Mouse (Mus musculus) liver, embryonic 14.5 days (tissue): Measurements from ENCODE around the gene Elovl6. TPM values are rescaled to one million over a fixed set of nuclear protein-coding genes. Genes with fewer than 3 reads are reported as not detected.

Experiments used
- ATAC-seq: fragments of 200-750 bp; cut with Nextera tagmentation; 2 replicates; pipeline ENCODE4 v1.8.0; 2017; ENCODE audit warnings: moderate number of reproducible peaks, mild to moderate bottlenecking, moderate library complexity; ENCODE audit not compliant: insufficient read depth
- DNase-seq, 3 experiments: peaks; one replicate each; pipeline ENCODE4 v3.0.0-alpha.2; 2012 to 2013; ENCODE audit warnings: low read depth in 3 of 3, low spot score in 3 of 3
- H3K27ac ChIP-seq: fragments of 300-500 bp; sonication (generic); 2 replicates; pipeline ENCODE4 v1.5.1; 2014; ENCODE audit warnings: moderate library complexity, mild to moderate bottlenecking, control low read depth, inconsistent platforms
- H3K27me3 ChIP-seq: fragments of 300-500 bp; sonication (generic); 2 replicates; pipeline ENCODE4 v1.6.1; 2014; ENCODE audit warnings: mild to moderate bottlenecking, low read length, moderate library complexity; ENCODE audit not compliant: control insufficient read depth, insufficient read depth
- H3K36me3 ChIP-seq: fragments of 300-500 bp; sonication (generic); replicated peaks from 2 replicates; pipeline ENCODE4 v1.6.1; 2014; ENCODE audit warnings: low read depth; ENCODE audit not compliant: control insufficient read depth, insufficient read depth
- H3K4me1 ChIP-seq, 2 experiments: fragments of 200-500 bp in 1 of 2; fragments of 300-500 bp in 1 of 2; sonication (generic) in 1 of 2; replicated peaks; 2 replicates each; pipeline ENCODE4 v1.6.1; 2012 to 2014; ENCODE audit warnings: antibody characterized with exemption in 1 of 2, inconsistent platforms in 1 of 2, low read length in 1 of 2; ENCODE audit not compliant: control insufficient read depth in 2 of 2, insufficient read depth in 2 of 2
- H3K4me2 ChIP-seq: fragments of 300-500 bp; sonication (generic); 2 replicates; pipeline ENCODE4 v1.6.1; 2014; ENCODE audit warnings: low read depth, mild to moderate bottlenecking, control low read depth, moderate library complexity
- H3K4me3 ChIP-seq, 2 experiments: fragments of 200-500 bp in 1 of 2; fragments of 300-500 bp in 1 of 2; sonication (generic) in 1 of 2; 2 replicates each; pipeline ENCODE4 v1.5.1; 2012 to 2014; ENCODE audit warnings: low read depth in 2 of 2, low read length in 2 of 2, mild to moderate bottlenecking in 2 of 2, control low read depth in 1 of 2, inconsistent platforms in 1 of 2, moderate library complexity in 1 of 2; ENCODE audit not compliant: insufficient read depth in 1 of 2
- H3K9ac ChIP-seq: fragments of 300-500 bp; sonication (generic); replicated peaks from 2 replicates; pipeline ENCODE4 v1.6.1; 2014; ENCODE audit warnings: mild to moderate bottlenecking, control low read depth, moderate library complexity
- H3K9me3 ChIP-seq: fragments of 300-500 bp; sonication (generic); 2 replicates; pipeline ENCODE4 v1.6.1; 2016; ENCODE audit warnings: low read length, mixed read lengths; ENCODE audit not compliant: control insufficient read depth
- CTCF ChIP-seq: IDR thresholded peaks from 2 replicates; pipeline ENCODE4 v1.5.1; 2016; ENCODE audit warnings: antibody characterized with exemption, low read depth, control low read depth
- EP300 ChIP-seq: IDR thresholded peaks from 2 replicates; pipeline ENCODE4 v1.6.1; 2016; ENCODE audit warnings: antibody characterized with exemption, low read depth
- WGBS: fragments of 180-500 bp; shearing (Covaris S2); extraction: QIAGEN DNeasy Blood & Tissue Kit; methylation state at CpG from one replicate; pipeline ENCODE4 v1.1.7; 2014; ENCODE audit not compliant: insufficient replicate concordance; 5-methylcytosine and 5-hydroxymethylcytosine counted together
- polyA plus RNA-seq, 2 experiments: library from polyadenylated mRNA; depleted of rRNA in 1 of 2; stranded (reverse) in 1 of 2; unstranded in 1 of 2; fragments of >200 nt; fragmentation: Nextera tagmentation in 1 of 2; extraction: Ambion mirVana in 1 of 2; gene quantifications; 2 replicates each; pipeline versions ENCODE4 v1.2.1 to v1.2.3; 2012 to 2014

Gene Elovl6
- polyA plus RNA-seq (2012; rRNA removed), result 6.6 and 7.2 TPM in 2 replicates
- 7.2 and 7.8 TPM in 2 replicates for polyA plus RNA-seq (2014; fragmentation: Nextera tagmentation; extraction: Ambion mirVana)

DNA sequence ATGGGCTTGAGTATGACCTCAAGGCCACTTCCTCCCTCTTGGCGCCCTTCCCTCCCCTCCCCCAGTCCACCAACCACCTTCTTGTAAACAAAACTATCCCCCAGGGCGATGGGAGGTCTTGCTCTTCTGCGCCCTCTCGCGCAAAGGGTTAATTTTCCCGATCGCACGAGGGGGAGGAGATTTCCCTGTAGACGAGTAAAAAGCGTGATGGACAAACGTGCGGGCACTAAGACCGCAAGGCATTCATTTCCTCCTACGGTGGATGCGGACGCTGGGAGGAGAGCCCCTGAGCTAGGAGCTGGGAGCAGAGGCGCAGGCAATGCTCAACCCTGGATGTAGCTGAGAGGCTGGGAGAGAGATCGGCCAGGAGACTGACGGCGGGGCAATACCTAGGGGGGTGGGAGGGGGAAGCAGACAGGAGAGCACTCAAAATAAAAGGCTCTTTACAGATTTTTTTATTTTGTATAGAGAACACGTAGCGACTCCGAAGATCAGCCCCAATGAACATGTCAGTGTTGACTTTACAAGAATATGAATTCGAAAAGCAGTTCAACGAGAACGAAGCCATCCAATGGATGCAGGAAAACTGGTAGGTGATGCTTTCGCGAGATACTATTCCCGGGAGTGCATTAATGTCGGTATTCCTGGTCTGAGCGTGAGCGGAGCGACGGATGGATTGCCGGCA lies at the start of gene Elovl6:
Gene Elovl6, plus strand, starts transcription at position 176 of the 685 bp plus-strand sequence.
- no peaks in the 10 kb centered on the region for H3K36me3 ChIP-seq
- no peak within 1 kb of the TSS for H3K27ac ChIP-seq
- WGBS, result under 1% methylated on average over 35 of the region's 35 CpGs
- H3K4me1 ChIP-seq, result peaks cover 4 to 19% of the 10 kb centered on the region in 2 experiments
- peak within 1 kb of the TSS; percentile 80 to 88 for H3K4me3 ChIP-seq
- no peak for TF ChIP-seq EP300
- no peak for TF ChIP-seq CTCF
- H3K9me3 ChIP-seq, result no peaks in the 10 kb centered on the region
- DNase-seq (peak in 1 of 3 experiments; percentile 46), ATAC-seq (peak; percentile 9; the same call in 1 of the 2 replicates)
- peak within 1 kb of the TSS; percentile 95 for H3K9ac ChIP-seq
- no peaks in the 10 kb centered on the region for H3K27me3 ChIP-seq
- H3K4me2 ChIP-seq, result peak within 1 kb of the TSS; percentile 76

DNA sequence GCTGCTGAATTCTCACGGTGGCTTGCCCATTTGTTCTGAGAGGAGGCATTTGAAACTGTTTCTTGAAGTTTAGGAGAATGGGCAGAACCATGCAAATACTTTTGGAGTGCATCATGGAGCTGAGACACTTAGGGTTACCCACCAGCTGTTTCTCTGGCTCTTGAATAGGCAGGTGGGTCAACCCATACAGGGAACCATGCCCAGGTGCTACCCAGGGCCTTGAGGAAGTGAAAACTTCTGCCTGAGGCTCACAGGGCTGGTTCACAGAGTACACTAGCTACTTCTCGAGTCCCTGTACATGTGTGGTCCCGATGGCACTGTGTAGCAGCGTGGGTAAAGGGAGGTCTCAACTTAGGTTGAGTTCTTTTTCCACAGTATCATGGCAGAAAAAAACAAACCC lies 43.4 kb upstream of the Elovl6 start:
- Histone ChIP-seq H3K27ac (no peak overlapping the region), H3K4me2 (no peak overlapping the region), H3K36me3 (no peaks in the 10 kb centered on the region), H3K9me3 (no peaks in the 10 kb centered on the region), H3K4me3 (no peak overlapping the region), H3K27me3 (no peaks in the 10 kb centered on the region), H3K9ac (no peak overlapping the region), H3K4me1 (no peaks in the 10 kb centered on the region)
- TF ChIP-seq EP300 (no peak), CTCF (no peak)
- ATAC-seq (no peak), DNase-seq (no peak)
- WGBS, result 69% methylated on average over 4 of the region's 4 CpGs

DNA sequence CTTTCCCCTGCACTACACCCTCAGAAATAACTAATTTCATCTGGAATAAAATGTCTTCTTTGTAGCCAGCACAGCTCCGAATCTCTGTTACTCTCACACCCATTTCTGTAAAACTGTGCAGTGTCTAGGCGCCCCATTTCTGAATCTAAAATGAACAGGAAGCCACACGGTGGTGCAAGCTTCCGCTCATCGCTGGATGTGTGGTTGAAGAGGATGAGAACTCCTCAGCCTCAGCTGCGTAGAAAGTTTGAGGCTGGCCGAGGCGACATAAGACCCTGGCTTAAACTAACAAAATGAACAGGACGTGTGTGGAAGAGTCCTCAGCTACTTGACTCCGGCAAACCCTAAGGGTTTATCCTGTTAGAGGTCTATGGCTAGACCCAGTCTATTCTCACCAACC lies 38.0 kb upstream of the Elovl6 start:
- Histone ChIP-seq H3K27me3 (no peaks in the 10 kb centered on the region), H3K36me3 (no peaks in the 10 kb centered on the region), H3K27ac (no peak overlapping the region), H3K4me2 (no peak overlapping the region), H3K9me3 (no peaks in the 10 kb centered on the region), H3K4me3 (no peak overlapping the region), H3K9ac (no peak overlapping the region), H3K4me1 (no peaks in the 10 kb centered on the region)
- TF ChIP-seq CTCF (no peak), EP300 (no peak)
- DNase-seq (no peak), ATAC-seq (no peak)
- 39% methylated on average over 10 of the region's 10 CpGs for WGBS

DNA sequence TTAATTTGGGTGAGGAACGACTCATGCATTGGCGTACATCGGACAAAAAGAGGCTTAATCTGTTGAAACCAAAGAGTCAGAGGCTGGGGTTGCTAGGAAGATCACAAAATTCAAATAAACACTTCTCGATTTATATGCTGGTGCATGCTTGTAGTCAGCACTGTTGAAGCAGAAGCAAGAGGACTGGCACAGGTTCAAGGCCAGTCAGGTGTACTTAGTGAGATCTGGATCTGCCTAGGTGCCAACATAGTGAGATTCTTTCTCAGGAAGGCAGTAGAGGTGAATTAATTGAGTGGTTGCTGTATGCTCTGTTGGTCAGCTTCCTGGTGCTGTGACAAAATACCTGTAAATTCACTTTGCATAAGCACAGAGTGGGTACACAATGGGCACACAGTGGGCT lies 37.4 kb upstream of the Elovl6 start:
- DNase-seq, result no peak
- no peak overlapping the region for H3K9ac ChIP-seq
- H3K36me3 ChIP-seq, result no peaks in the 10 kb centered on the region
- H3K4me1 ChIP-seq, result no peaks in the 10 kb centered on the region
- no peaks in the 10 kb centered on the region for H3K9me3 ChIP-seq
- WGBS, result 70% methylated on average over 4 of the region's 4 CpGs
- no peak for ATAC-seq
- no peak overlapping the region for H3K4me2 ChIP-seq
- TF ChIP-seq CTCF (no peak), EP300 (no peak)
- no peaks in the 10 kb centered on the region for H3K27me3 ChIP-seq
- no peak overlapping the region for H3K27ac ChIP-seq
- H3K4me3 ChIP-seq, result no peak overlapping the region

DNA sequence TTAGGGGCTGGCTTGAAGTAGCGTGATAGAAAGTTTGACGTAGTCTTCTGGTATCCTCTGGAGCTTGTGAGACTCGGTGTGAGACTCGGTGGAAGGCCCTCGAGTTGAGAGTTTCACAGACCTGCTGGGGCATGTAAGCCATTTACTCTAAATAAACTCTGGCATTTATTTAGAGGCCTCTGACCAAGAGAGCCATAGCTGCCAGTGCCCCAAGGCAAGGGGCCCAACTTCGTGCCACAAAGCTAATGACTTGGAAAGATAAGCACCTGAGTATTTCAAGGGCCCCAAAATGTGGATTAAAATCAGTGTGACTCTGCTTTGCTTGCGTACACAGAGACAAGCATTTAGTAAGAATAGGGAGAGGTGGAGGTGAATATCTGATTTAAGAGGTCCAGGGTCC lies 28.4 kb upstream of the Elovl6 start:
- WGBS, result 68% methylated on average over 7 of the region's 7 CpGs

More for the DNA sequence above, 28.4 kb upstream of the Elovl6 start:
- Histone ChIP-seq H3K36me3 (no peaks in the 10 kb centered on the region), H3K9ac (no peak overlapping the region), H3K9me3 (no peaks in the 10 kb centered on the region), H3K4me1 (no peaks in the 10 kb centered on the region), H3K4me2 (no peak overlapping the region), H3K4me3 (no peak overlapping the region), H3K27ac (no peak overlapping the region), H3K27me3 (no peaks in the 10 kb centered on the region)
- DNase-seq (no peak), ATAC-seq (no peak)
- no peak for TF ChIP-seq CTCF
- TF ChIP-seq EP300, result no peak
